Mouse (Mus musculus) embryonic fibroblast, embryonic 13.5 days (primary cell): ENCODE data around the gene Gatb. TPM values are rescaled to one million over a fixed set of nuclear protein-coding genes. Genes with fewer than 3 reads are reported as not detected.

Experiments
- H3K27ac ChIP-seq: 2 replicates; pipeline ENCODE4 v1.5.1; 2012; ENCODE audit warnings: low read length, control low read depth, inconsistent platforms; ENCODE audit not compliant: insufficient read depth
- H3K4me1 ChIP-seq: 2 replicates; pipeline ENCODE4 v1.6.1; 2011; ENCODE audit warnings: low read length; ENCODE audit not compliant: control insufficient read depth, insufficient read depth
- H3K4me3 ChIP-seq: 2 replicates; pipeline ENCODE4 v1.5.1; 2011; ENCODE audit warnings: mild to moderate bottlenecking, control low read depth, low read length; ENCODE audit not compliant: insufficient read depth
- CTCF ChIP-seq: IDR thresholded peaks from 2 replicates; pipeline ENCODE4 v1.5.1; 2011; ENCODE audit warnings: mild to moderate bottlenecking, control low read depth, low read length, moderate library complexity, borderline replicate concordance; ENCODE audit not compliant: insufficient read depth
- POLR2A ChIP-seq: IDR thresholded peaks from 2 replicates; pipeline ENCODE4 v1.6.1; 2011; ENCODE audit warnings: low read depth, mild to moderate bottlenecking, control low read depth, low read length, moderate library complexity
- polyA plus RNA-seq: library from polyadenylated mRNA; stranded (reverse); fragments of >200 nt; gene quantifications from 2 replicates; pipeline ENCODE4 v1.2.4, GENCODE M21; 2011; ENCODE audit warnings: low read depth; ENCODE audit not compliant: missing spikeins, insufficient read length

Gene Gatb
- polyA plus RNA-seq, 1 experiment: 10.8 TPM

- no peak overlapping the region for H3K4me3 ChIP-seq
- H3K27ac ChIP-seq: no peak overlapping the region
- peaks cover 9% of the 10 kb centered on the region for H3K4me1 ChIP-seq
- TF ChIP-seq POLR2A (no peak), CTCF (no peak)
These were observed 56.1 kb downstream of the Gatb start for GRCm38 (mm10) chr3:85629895-85630510.

DNA sequence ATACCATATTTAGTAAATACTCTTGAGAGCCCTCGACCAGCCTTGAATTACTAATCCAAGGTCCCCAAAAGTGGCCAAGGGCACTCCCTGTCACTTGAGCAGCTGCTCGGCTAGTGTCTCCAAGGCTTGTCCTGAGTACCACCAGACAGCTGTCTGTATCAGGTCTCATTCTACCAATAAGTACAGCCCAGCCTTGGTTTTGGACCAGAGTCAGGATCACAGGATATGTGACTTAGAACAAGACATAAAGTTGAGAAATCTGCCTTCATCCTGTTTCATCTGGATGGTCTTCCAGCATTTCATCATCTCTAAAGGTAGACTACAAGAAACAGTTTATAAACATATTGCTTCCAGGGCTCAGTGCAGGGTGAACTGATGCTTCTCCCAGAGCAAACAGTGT is 59.8 kb downstream of the Gatb start:
- H3K4me3 ChIP-seq: no peak overlapping the region
- TF ChIP-seq POLR2A (no peak), CTCF (no peak)
- H3K27ac ChIP-seq: peak overlapping the region; percentile 90
- H3K4me1 ChIP-seq: peaks cover 28% of the 10 kb centered on the region

DNA sequence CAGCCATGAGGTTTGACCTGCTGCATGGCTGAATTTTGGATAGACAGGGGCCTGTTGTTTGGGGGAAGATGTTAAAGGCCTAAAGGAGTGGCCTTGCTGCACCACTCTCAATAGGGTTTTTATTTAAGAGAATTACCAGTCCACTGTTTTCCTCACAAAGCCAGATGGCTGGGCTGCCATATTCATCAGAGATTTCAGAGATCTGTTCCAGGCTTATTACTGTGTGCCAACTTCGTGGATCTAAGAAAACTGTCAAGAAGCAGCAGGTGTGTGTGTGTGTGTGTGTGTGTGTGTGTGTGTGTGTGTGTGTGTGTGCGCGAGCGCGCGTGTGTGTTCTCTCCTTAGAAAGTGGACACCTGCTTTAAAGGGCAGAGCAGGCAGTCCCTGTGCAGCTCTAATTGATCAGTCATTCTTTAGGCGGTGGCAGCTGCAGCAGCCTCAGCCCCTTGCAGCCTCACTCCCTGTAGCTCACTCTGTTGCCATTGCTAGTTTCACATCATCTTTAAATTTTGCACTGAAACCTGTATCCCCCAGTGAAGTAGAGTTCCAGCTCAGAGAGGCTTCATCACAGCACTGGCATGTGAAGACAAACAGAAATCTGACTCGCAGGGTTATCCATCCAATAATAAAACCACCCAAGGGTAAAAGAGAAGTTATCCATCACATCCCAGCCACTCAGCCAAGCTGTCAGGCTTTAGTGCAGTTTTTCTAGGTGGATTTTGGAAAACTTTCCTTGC is 60.6 kb downstream of the Gatb start:
- Histone ChIP-seq H3K4me1 (peaks cover 28% of the 10 kb centered on the region), H3K4me3 (no peak overlapping the region), H3K27ac (peak overlapping the region; percentile 97)
- no peak for TF ChIP-seq POLR2A
- no peak for TF ChIP-seq CTCF

DNA sequence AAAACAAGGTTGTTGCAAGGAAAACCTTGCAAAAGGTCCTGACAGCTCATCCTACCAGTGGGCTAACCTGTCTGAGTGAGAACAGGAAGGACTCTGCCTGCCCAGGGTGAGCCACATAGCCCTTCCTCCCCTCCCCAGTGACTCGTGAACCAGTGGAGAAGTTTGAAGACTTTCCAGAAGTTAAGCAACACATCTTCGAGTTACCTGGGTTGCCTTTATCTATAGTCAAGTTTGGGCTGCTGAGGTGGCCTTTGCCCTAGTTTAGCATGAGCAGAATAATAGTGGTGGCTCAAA is 61.2 kb downstream of the Gatb start:
- peaks cover 28% of the 10 kb centered on the region for H3K4me1 ChIP-seq
- no peak for TF ChIP-seq POLR2A
- no peak for TF ChIP-seq CTCF
- H3K27ac ChIP-seq: peak overlapping the region; percentile 97
- no peak overlapping the region for H3K4me3 ChIP-seq

- Histone ChIP-seq H3K4me1 (peaks cover 28% of the 10 kb centered on the region), H3K27ac (peak overlapping the region; percentile 97; the same call in 1 of the 2 replicates), H3K4me3 (no peak overlapping the region)
- no peak for TF ChIP-seq CTCF
- TF ChIP-seq POLR2A: no peak
These were observed 61.7 kb downstream of the Gatb start for GRCm38 (mm10) chr3:85635591-85635990.

DNA sequence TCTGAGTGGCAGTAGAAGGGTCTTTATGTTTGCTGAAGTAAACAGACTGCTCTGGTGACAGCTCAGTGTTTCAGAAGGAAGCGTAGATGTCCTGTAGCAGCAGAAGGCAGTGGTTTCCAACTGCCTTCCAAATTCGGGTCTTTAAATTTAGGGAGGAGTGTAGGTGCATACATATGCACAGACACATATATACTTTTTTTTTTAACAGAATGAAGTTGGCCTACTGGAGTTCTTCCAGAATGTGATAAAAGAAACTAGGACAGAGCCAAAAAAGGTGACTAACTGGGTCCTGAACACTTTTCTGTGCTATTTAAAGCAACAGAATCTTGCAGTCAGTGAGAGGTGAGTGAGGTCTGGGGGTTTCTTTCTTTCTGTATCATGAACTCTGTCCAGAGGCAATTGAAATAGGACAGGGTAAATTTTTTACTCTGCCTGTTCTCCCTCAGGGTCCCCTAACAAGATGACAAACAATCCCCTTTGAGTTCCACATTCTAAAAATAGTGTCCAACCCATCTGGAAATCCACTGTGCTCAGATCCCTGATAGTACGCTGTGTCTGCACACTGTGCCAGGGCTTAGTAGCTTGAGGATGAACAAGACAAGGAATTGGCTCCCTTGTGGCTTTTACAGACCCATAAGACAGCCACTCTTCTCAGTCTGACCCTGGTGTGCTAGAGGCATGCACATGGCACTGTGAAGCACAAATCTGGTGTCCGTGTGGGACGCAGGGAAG is 63.0 kb downstream of the Gatb start:
- TF ChIP-seq POLR2A (no peak), CTCF (no peak)

GRCm38 (mm10) chr3:85641751-85642150 is 67.8 kb downstream of the Gatb start:
- TF ChIP-seq POLR2A (no peak), CTCF (no peak)
- Histone ChIP-seq H3K4me3 (no peak overlapping the region), H3K27ac (no peak overlapping the region), H3K4me1 (peaks cover 6% of the 10 kb centered on the region; the same call in 1 of the 2 replicates)

More for the DNA sequence above, 63.0 kb downstream of the Gatb start:
- H3K4me3 ChIP-seq: no peak overlapping the region
- H3K27ac ChIP-seq: peak overlapping the region; percentile 73
- H3K4me1 ChIP-seq: peaks cover 28% of the 10 kb centered on the region

- Histone ChIP-seq H3K4me3 (no peak overlapping the region), H3K27ac (no peak overlapping the region), H3K4me1 (no peaks in the 10 kb centered on the region)
- TF ChIP-seq POLR2A: no peak
- no peak for TF ChIP-seq CTCF
These were observed 70.9 kb downstream of the Gatb start for GRCm38 (mm10) chr3:85644814-85645213.

GRCm38 (mm10) chr3:85645517-85646004 is 71.6 kb downstream of the Gatb start:
- TF ChIP-seq POLR2A (no peak), CTCF (no peak)
- H3K27ac ChIP-seq: no peak overlapping the region
- no peaks in the 10 kb centered on the region for H3K4me1 ChIP-seq
- H3K4me3 ChIP-seq: no peak overlapping the region

- no peak overlapping the region for H3K27ac ChIP-seq
- H3K4me3 ChIP-seq: no peak overlapping the region
- no peaks in the 10 kb centered on the region for H3K4me1 ChIP-seq
- no peak for TF ChIP-seq CTCF
These were observed 75.3 kb downstream of the Gatb start for GRCm38 (mm10) chr3:85649176-85649575.
